Mouse (Mus musculus) CH12.LX (cell line): ENCODE results near the gene Kcnd3. TPM values are rescaled to one million over a fixed set of nuclear protein-coding genes. Genes with fewer than 3 reads are reported as not detected.

Experiments used
- DNase-seq: peaks from one replicate; pipeline ENCODE4 v3.0.0-alpha.2; 2013; ENCODE audit errors: extremely low read depth
- H3K27ac ChIP-seq: 2 replicates; pipeline ENCODE4 v1.5.1; 2012; ENCODE audit warnings: low read depth, mild to moderate bottlenecking, control low read depth, moderate library complexity; ENCODE audit not compliant: insufficient read depth
- H3K27me3 ChIP-seq: replicated peaks from 2 replicates; pipeline ENCODE3; 2012; ENCODE audit warnings: inconsistent platforms
- H3K36me3 ChIP-seq, 2 experiments: replicated peaks in 1 of 2; 2 replicates each; pipeline versions ENCODE3 to v1.6.1; 2012; ENCODE audit warnings: inconsistent platforms in 1 of 2, low read length in 1 of 2, mild to moderate bottlenecking in 1 of 2, mixed read lengths in 1 of 2, moderate library complexity in 1 of 2; ENCODE audit not compliant: control insufficient read depth in 1 of 2, insufficient read depth in 1 of 2
- H3K4me1 ChIP-seq, 2 experiments: 2 replicates each; pipeline ENCODE4 v1.6.1; 2012; ENCODE audit warnings: inconsistent platforms in 1 of 2, moderate library complexity in 1 of 2; ENCODE audit not compliant: insufficient read depth in 2 of 2, control insufficient read depth in 1 of 2
- H3K4me2 ChIP-seq: 2 replicates; pipeline ENCODE4 v1.6.1; 2012; ENCODE audit warnings: low read depth, mild to moderate bottlenecking, control low read depth; ENCODE audit not compliant: poor library complexity, insufficient read depth, severe bottlenecking
- H3K4me3 ChIP-seq, 3 experiments: fragments of 150-350 bp in 1 of 3; sonication (generic) in 1 of 3; replicated peaks in 1 of 3; 2 replicates each; pipeline versions ENCODE3 to v1.5.1; 2011 to 2012; ENCODE audit warnings: low read depth in 2 of 3, low read length in 2 of 3, mild to moderate bottlenecking in 2 of 3, moderate library complexity in 2 of 3, control low read depth in 1 of 3, improper control_type of control experiment in 1 of 3, inconsistent platforms in 1 of 3, mixed read lengths in 1 of 3; ENCODE audit not compliant: poor library complexity in 1 of 3
- H3K79me2 ChIP-seq: replicated peaks from 2 replicates; pipeline ENCODE4 v1.6.1; 2012; ENCODE audit warnings: mild to moderate bottlenecking, moderate library complexity; ENCODE audit not compliant: control insufficient read depth, poor library complexity, insufficient read depth, severe bottlenecking; ENCODE audit errors: extremely low read depth
- H3K9ac ChIP-seq: 2 replicates; pipeline ENCODE4 v1.6.1; 2012; ENCODE audit warnings: low read depth, mild to moderate bottlenecking, control low read depth, moderate library complexity; ENCODE audit not compliant: insufficient read depth
- H3K9me3 ChIP-seq: replicated peaks from 2 replicates; pipeline ENCODE3; 2012; ENCODE audit warnings: low read length, inconsistent platforms, mixed read lengths
- CHD2 ChIP-seq: IDR thresholded peaks from 2 replicates; pipeline ENCODE4 v1.6.1; 2011; ENCODE audit warnings: low read length, improper control_type of control experiment
- ETS1 ChIP-seq: conservative IDR thresholded peaks from 2 replicates; pipeline ENCODE4 v1.6.1; 2012; ENCODE audit warnings: low read depth, mild to moderate bottlenecking, inconsistent platforms, low read length, improper control_type of control experiment, moderate library complexity
- GABPA ChIP-seq: IDR thresholded peaks from 2 replicates; pipeline ENCODE4 v1.6.1; 2012; ENCODE audit warnings: low read depth, low read length, improper control_type of control experiment, inconsistent platforms; ENCODE audit not compliant: insufficient replicate concordance
- JUN ChIP-seq: IDR thresholded peaks from 2 replicates; pipeline ENCODE4 v1.6.1; 2011; ENCODE audit warnings: low read depth, mild to moderate bottlenecking, low read length, improper control_type of control experiment, moderate library complexity; ENCODE audit not compliant: insufficient read depth
- JUND ChIP-seq: conservative IDR thresholded peaks from 2 replicates; pipeline ENCODE4 v1.6.1; 2011; ENCODE audit warnings: low read depth, low read length, improper control_type of control experiment
- MAFK ChIP-seq: IDR thresholded peaks from 2 replicates; pipeline ENCODE4 v1.6.1; 2011; ENCODE audit warnings: low read length, improper control_type of control experiment; ENCODE audit not compliant: insufficient replicate concordance
- MAX ChIP-seq: IDR thresholded peaks from 2 replicates; pipeline ENCODE4 v1.6.1; 2011; ENCODE audit warnings: low read length, improper control_type of control experiment
- MAZ ChIP-seq: IDR thresholded peaks from 2 replicates; pipeline ENCODE4 v1.6.1; 2012; ENCODE audit warnings: low read depth, mild to moderate bottlenecking, inconsistent platforms, low read length, improper control_type of control experiment, moderate library complexity
- MEF2A ChIP-seq: IDR thresholded peaks from 2 replicates; pipeline ENCODE4 v1.6.1; 2014; ENCODE audit warnings: low read depth, mild to moderate bottlenecking, inconsistent platforms, low read length, improper control_type of control experiment, borderline replicate concordance
- NELFE ChIP-seq: IDR thresholded peaks from 2 replicates; pipeline ENCODE4 v1.6.1; 2011; ENCODE audit warnings: low read depth, low read length, improper control_type of control experiment
- NRF1 ChIP-seq: IDR thresholded peaks from 2 replicates; pipeline ENCODE4 v1.6.1; 2014; ENCODE audit warnings: low read depth, mild to moderate bottlenecking, inconsistent platforms, low read length, improper control_type of control experiment, moderate library complexity
- RCOR1 ChIP-seq: conservative IDR thresholded peaks from 2 replicates; pipeline ENCODE4 v1.6.1; 2012; ENCODE audit warnings: low read depth, mild to moderate bottlenecking, inconsistent platforms, low read length, improper control_type of control experiment
- SMC3 ChIP-seq: IDR thresholded peaks from 2 replicates; pipeline ENCODE4 v1.6.1; 2011; ENCODE audit warnings: low read depth, low read length, improper control_type of control experiment
- TCF12 ChIP-seq: IDR thresholded peaks from 2 replicates; pipeline ENCODE4 v1.6.1; 2014; ENCODE audit warnings: low read depth, mild to moderate bottlenecking, inconsistent platforms, low read length, improper control_type of control experiment
- UBTF ChIP-seq: IDR thresholded peaks from 2 replicates; pipeline ENCODE4 v1.6.1; 2012; ENCODE audit warnings: low read depth, mild to moderate bottlenecking, inconsistent platforms, low read length, improper control_type of control experiment, moderate library complexity
- USF1 ChIP-seq: IDR thresholded peaks from 2 replicates; pipeline ENCODE4 v1.6.1; 2014; ENCODE audit warnings: low read depth, mild to moderate bottlenecking, inconsistent platforms, low read length, improper control_type of control experiment
- ZC3H11A ChIP-seq: IDR thresholded peaks from 2 replicates; pipeline ENCODE4 v1.6.1; 2012; ENCODE audit warnings: low read depth, mild to moderate bottlenecking, inconsistent platforms, low read length, improper control_type of control experiment
- ZMIZ1 ChIP-seq: IDR thresholded peaks from 2 replicates; pipeline ENCODE4 v1.6.1; 2012; ENCODE audit warnings: low read depth, mild to moderate bottlenecking, inconsistent platforms, low read length, improper control_type of control experiment
- ZNF384 ChIP-seq: IDR thresholded peaks from 2 replicates; pipeline ENCODE4 v1.6.1; 2012; ENCODE audit warnings: low read depth, low read length, improper control_type of control experiment, inconsistent platforms
- dilution Hi-C: fragments of 300-500 bp; cut with MboI; formaldehyde crosslinking; loops from 2 replicates; pipeline ENCODE4 v1.14.3; 2020; ENCODE audit warnings: low sequenced_read_pairs; ENCODE audit not compliant: extremely low pct_unique_long_range_greater_than_20kb, extremely low pct_ligation_motif_present
- in situ Hi-C: fragments of 300-500 bp; cut with MboI; formaldehyde crosslinking; loops from 3 replicates; pipeline ENCODE4 v1.14.3; 2019; ENCODE audit warnings: low sequenced_read_pairs, low pct_ligation_motif_present, low pct_unique_long_range_greater_than_20kb, mixed read lengths
- polyA plus RNA-seq: library from polyadenylated mRNA; unstranded; fragments of >175 nt; gene quantifications from 2 replicates; pipeline ENCODE4 v1.2.1, GENCODE M21; 2012; ENCODE audit warnings: low read depth; ENCODE audit not compliant: insufficient read length
- total RNA-seq, 2 experiments: library from RNA; depleted of rRNA; stranded (reverse); fragments of 300-350 nt in 1 of 2; fragments of >200 nt in 1 of 2; gene quantifications; 2 replicates each; pipeline ENCODE4 v1.2.3; 2012 to 2014

The Kcnd3 gene
- total and polyA plus RNA-seq, 3 experiments, result not detected

DNA sequence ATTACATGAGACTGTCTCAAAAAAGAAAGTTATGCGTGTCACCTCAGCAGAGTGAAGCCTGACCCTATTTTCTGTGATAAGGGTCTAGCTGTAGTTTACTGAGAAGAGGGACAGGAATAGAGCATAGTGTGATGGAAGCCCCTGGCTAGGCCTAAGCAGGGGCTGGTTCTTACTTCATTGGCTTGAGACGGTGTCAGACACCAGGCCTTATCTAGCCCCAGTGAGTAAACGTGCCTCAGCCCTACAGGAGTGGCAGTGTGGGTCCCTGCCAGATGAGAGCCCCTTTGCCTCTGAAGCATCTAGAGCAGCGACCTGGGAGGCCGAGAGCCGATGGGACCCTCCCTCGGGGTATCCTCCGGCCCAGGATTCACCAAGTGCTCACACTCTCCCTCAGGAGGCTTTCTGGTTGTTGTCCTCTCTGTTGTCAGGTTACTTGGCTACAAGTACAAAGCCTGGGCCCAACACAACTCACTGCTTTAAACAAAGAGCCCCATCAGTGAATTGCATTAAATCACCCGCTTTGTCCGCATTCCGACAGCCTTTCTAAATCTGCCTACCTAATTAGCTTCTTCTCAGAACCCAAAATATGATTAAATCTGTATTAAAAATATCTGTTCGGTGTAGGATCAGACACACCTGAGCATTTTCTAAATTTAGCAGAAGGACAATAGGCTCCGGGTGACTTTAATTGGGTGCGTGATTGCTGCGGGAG, 53.2 kb downstream of the Kcnd3 start:
- in situ Hi-C loops (no loop called here), dilution Hi-C loops (no loop called here)
- TF ChIP-seq NRF1 (no peak), SMC3 (no peak)
- no peak for DNase-seq
- H3K4me3 ChIP-seq, result no peak overlapping the region
- no peak overlapping the region for H3K4me2 ChIP-seq
- peaks cover 91% of the 10 kb centered on the region for H3K27me3 ChIP-seq
- H3K79me2 ChIP-seq, result no peaks in the 10 kb centered on the region
- H3K9me3 ChIP-seq, result no peaks in the 10 kb centered on the region
- H3K4me1 ChIP-seq, result no peaks in the 10 kb centered on the region
- no peak overlapping the region for H3K9ac ChIP-seq
- H3K27ac ChIP-seq, result no peak overlapping the region
- no peaks in the 10 kb centered on the region for H3K36me3 ChIP-seq

GRCm38 (mm10) chr3:105505873-105506170, 53.7 kb downstream of the Kcnd3 start:
- Histone ChIP-seq H3K4me1 (no peaks in the 10 kb centered on the region), H3K4me3 (no peak overlapping the region), H3K27ac (no peak overlapping the region), H3K36me3 (no peaks in the 10 kb centered on the region), H3K27me3 (peaks cover 91% of the 10 kb centered on the region), H3K4me2 (no peak overlapping the region), H3K9ac (no peak overlapping the region), H3K79me2 (no peaks in the 10 kb centered on the region), H3K9me3 (no peaks in the 10 kb centered on the region)
- TF ChIP-seq ZC3H11A (no peak), GABPA (no peak), RCOR1 (no peak), MAFK (no peak), USF1 (no peak), JUN (no peak), JUND (no peak), UBTF (no peak), MAX (no peak), MAZ (no peak), NELFE (no peak), CHD2 (no peak), MEF2A (no peak), ETS1 (no peak), ZNF384 (no peak), TCF12 (no peak), NRF1 (no peak), SMC3 (no peak), ZMIZ1 (no peak)
- no peak for DNase-seq
- in situ Hi-C loops (no loop called here), dilution Hi-C loops (no loop called here)
